Mouse (Mus musculus) MEL (cell line): ENCODE measurements around the gene Pdzd8. TPM values are rescaled to one million over a fixed set of nuclear protein-coding genes. Genes with fewer than 3 reads are reported as not detected.

Experiments used
- DNase-seq: peaks from one replicate; pipeline ENCODE4 v3.0.0; 2011; ENCODE audit warnings: low read depth, low spot score
- H3K27ac ChIP-seq: 2 replicates; pipeline ENCODE4 v1.5.1; 2012; ENCODE audit warnings: low read depth, mild to moderate bottlenecking, control low read depth, low read length, moderate library complexity; ENCODE audit not compliant: control insufficient read depth
- H3K27me3 ChIP-seq, 2 experiments: fragments of 150-350 bp in 1 of 2; sonication (generic) in 1 of 2; 2 replicates each; pipeline ENCODE4 v1.6.1; 2012; ENCODE audit warnings: low read length in 2 of 2, mild to moderate bottlenecking in 2 of 2, improper control_type of control experiment in 1 of 2, moderate library complexity in 1 of 2; ENCODE audit not compliant: insufficient read depth in 2 of 2, control insufficient read depth in 1 of 2
- H3K36me3 ChIP-seq, 2 experiments: 2 replicates each; pipeline ENCODE4 v1.6.1; 2012 to 2014; ENCODE audit warnings: low read length in 2 of 2, improper control_type of control experiment in 1 of 2, inconsistent platforms in 1 of 2, mild to moderate bottlenecking in 1 of 2; ENCODE audit not compliant: insufficient read depth in 2 of 2, control insufficient read depth in 1 of 2
- H3K4me1 ChIP-seq, 2 experiments: fragments of 150-350 bp in 1 of 2; sonication (generic) in 1 of 2; 2 replicates each; pipeline ENCODE4 v1.6.1; 2012; ENCODE audit warnings: low read length in 2 of 2, improper control_type of control experiment in 1 of 2, mild to moderate bottlenecking in 1 of 2; ENCODE audit not compliant: insufficient read depth in 2 of 2, control insufficient read depth in 1 of 2
- H3K4me3 ChIP-seq, 2 experiments: fragments of 150-350 bp in 1 of 2; sonication (generic) in 1 of 2; 2 replicates each; pipeline ENCODE4 v1.5.1; 2012; ENCODE audit warnings: low read depth in 2 of 2, low read length in 2 of 2, mild to moderate bottlenecking in 2 of 2, moderate library complexity in 2 of 2, control low read depth in 1 of 2, improper control_type of control experiment in 1 of 2; ENCODE audit not compliant: control insufficient read depth in 1 of 2, insufficient read depth in 1 of 2
- H3K79me2 ChIP-seq: 2 replicates; pipeline ENCODE4 v1.6.1; 2012; ENCODE audit warnings: mild to moderate bottlenecking, low read length, moderate library complexity; ENCODE audit not compliant: control insufficient read depth, poor library complexity, insufficient read depth
- H3K9ac ChIP-seq: 2 replicates; pipeline ENCODE4 v1.6.1; 2012; ENCODE audit warnings: low read depth, mild to moderate bottlenecking, control low read depth, low read length, moderate library complexity; ENCODE audit not compliant: control insufficient read depth, poor library complexity, severe bottlenecking
- H3K9me3 ChIP-seq: fragments of 150-350 bp; sonication (generic); replicated peaks from 2 replicates; pipeline ENCODE4 v1.6.1; 2012; ENCODE audit warnings: mild to moderate bottlenecking, low read length, improper control_type of control experiment, moderate library complexity; ENCODE audit not compliant: insufficient read depth
- BHLHE40 ChIP-seq: IDR thresholded peaks from 2 replicates; pipeline ENCODE4 v1.6.1; 2012; ENCODE audit warnings: low read depth, mild to moderate bottlenecking, inconsistent platforms, low read length, improper control_type of control experiment, borderline replicate concordance
- CHD1 ChIP-seq: IDR thresholded peaks from 2 replicates; pipeline ENCODE4 v1.6.1; 2012; ENCODE audit warnings: low read depth, mild to moderate bottlenecking, inconsistent platforms, low read length, improper control_type of control experiment
- CTCF ChIP-seq, 3 experiments: IDR thresholded peaks in 2 of 3; conservative IDR thresholded peaks in 1 of 3; 2 replicates each; pipeline ENCODE4 v1.5.1; 2011 to 2012; ENCODE audit warnings: low read length in 3 of 3, low read depth in 2 of 3, mild to moderate bottlenecking in 2 of 3, improper control_type of control experiment in 1 of 3, inconsistent platforms in 1 of 3, mixed read lengths in 1 of 3, moderate library complexity in 1 of 3; ENCODE audit not compliant: control insufficient read depth in 1 of 3, insufficient read depth in 1 of 3, poor library complexity in 1 of 3, severe bottlenecking in 1 of 3
- ELF1 ChIP-seq: IDR thresholded peaks from 2 replicates; pipeline ENCODE4 v1.6.1; 2014; ENCODE audit warnings: low read depth, mild to moderate bottlenecking, inconsistent platforms, low read length, improper control_type of control experiment, moderate library complexity
- EP300 ChIP-seq, 2 experiments: IDR thresholded peaks; 2 replicates each; pipeline ENCODE4 v1.6.1; 2011; ENCODE audit warnings: improper control_type of control experiment in 2 of 2, low read length in 2 of 2, low read depth in 1 of 2, mild to moderate bottlenecking in 1 of 2
- ETS1 ChIP-seq: IDR thresholded peaks from 2 replicates; pipeline ENCODE4 v1.6.1; 2012; ENCODE audit warnings: low read depth, mild to moderate bottlenecking, inconsistent platforms, low read length, improper control_type of control experiment, moderate library complexity
- GATA1 ChIP-seq: IDR thresholded peaks from 2 replicates; pipeline ENCODE4 v1.6.1; 2011; ENCODE audit warnings: low read depth, low read length, improper control_type of control experiment
- HCFC1 ChIP-seq: IDR thresholded peaks from 2 replicates; pipeline ENCODE4 v1.6.1; 2012; ENCODE audit warnings: low read depth, mild to moderate bottlenecking, inconsistent platforms, low read length, improper control_type of control experiment, moderate library complexity
- JUND ChIP-seq: IDR thresholded peaks from 2 replicates; pipeline ENCODE4 v1.6.1; 2011; ENCODE audit warnings: low read depth, mild to moderate bottlenecking, improper control_type of control experiment, low read length
- KAT2A ChIP-seq: conservative IDR thresholded peaks from 2 replicates; pipeline ENCODE4 v1.6.1; 2012; ENCODE audit warnings: low read depth, low read length, improper control_type of control experiment, inconsistent platforms
- MAFK ChIP-seq: IDR thresholded peaks from 2 replicates; pipeline ENCODE4 v1.6.1; 2011; ENCODE audit warnings: low read depth, mild to moderate bottlenecking, low read length, improper control_type of control experiment, borderline replicate concordance
- MAX ChIP-seq: IDR thresholded peaks from 2 replicates; pipeline ENCODE4 v1.6.1; 2011; ENCODE audit warnings: low read length, improper control_type of control experiment
- MAZ ChIP-seq: IDR thresholded peaks from 2 replicates; pipeline ENCODE4 v1.6.1; 2012; ENCODE audit warnings: low read depth, mild to moderate bottlenecking, inconsistent platforms, low read length, improper control_type of control experiment
- MEF2A ChIP-seq: IDR thresholded peaks from 2 replicates; pipeline ENCODE4 v1.6.1; 2014; ENCODE audit warnings: low read depth, mild to moderate bottlenecking, inconsistent platforms, low read length, improper control_type of control experiment; ENCODE audit not compliant: poor library complexity, insufficient replicate concordance, severe bottlenecking; ENCODE audit errors: extremely low read depth
- MXI1 ChIP-seq: IDR thresholded peaks from 2 replicates; pipeline ENCODE4 v1.6.1; 2011; ENCODE audit warnings: mild to moderate bottlenecking, low read depth, low read length, improper control_type of control experiment
- MYB ChIP-seq: IDR thresholded peaks from 2 replicates; pipeline ENCODE4 v1.6.1; 2011; ENCODE audit warnings: mild to moderate bottlenecking, low read depth, low read length, improper control_type of control experiment
- MYC ChIP-seq: IDR thresholded peaks from 2 replicates; pipeline ENCODE4 v1.6.1; 2011; ENCODE audit warnings: low read depth, mild to moderate bottlenecking, low read length, improper control_type of control experiment, moderate library complexity
- POLR2AphosphoS2 ChIP-seq: IDR thresholded peaks from 2 replicates; pipeline ENCODE4 v1.6.1; 2011; ENCODE audit warnings: low read length, improper control_type of control experiment
- RAD21 ChIP-seq: IDR thresholded peaks from 2 replicates; pipeline ENCODE4 v1.6.1; 2011; ENCODE audit warnings: mild to moderate bottlenecking, low read depth, low read length, improper control_type of control experiment
- RCOR1 ChIP-seq: IDR thresholded peaks from 2 replicates; pipeline ENCODE4 v1.6.1; 2012; ENCODE audit warnings: low read depth, mild to moderate bottlenecking, inconsistent platforms, low read length, improper control_type of control experiment
- SIN3A ChIP-seq: IDR thresholded peaks from 2 replicates; pipeline ENCODE4 v1.6.1; 2012; ENCODE audit warnings: low read length, improper control_type of control experiment, inconsistent platforms
- SMC3 ChIP-seq: IDR thresholded peaks from 2 replicates; pipeline ENCODE4 v1.6.1; 2011; ENCODE audit warnings: low read depth, low read length, improper control_type of control experiment
- TAL1 ChIP-seq: IDR thresholded peaks from 2 replicates; pipeline ENCODE4 v1.6.1; 2012; ENCODE audit warnings: mild to moderate bottlenecking, inconsistent platforms, low read length, moderate library complexity, mixed read lengths
- TBP ChIP-seq: IDR thresholded peaks from 2 replicates; pipeline ENCODE4 v1.8.0; 2011; ENCODE audit warnings: low read depth, low read length, improper control_type of control experiment
- TCF12 ChIP-seq: IDR thresholded peaks from 2 replicates; pipeline ENCODE4 v1.6.1; 2014; ENCODE audit warnings: low read depth, mild to moderate bottlenecking, inconsistent platforms, low read length, improper control_type of control experiment, moderate library complexity
- ZKSCAN1 ChIP-seq: IDR thresholded peaks from 2 replicates; pipeline ENCODE4 v1.6.1; 2012; ENCODE audit warnings: low read depth, mild to moderate bottlenecking, inconsistent platforms, low read length, improper control_type of control experiment, moderate library complexity
- ZMIZ1 ChIP-seq: IDR thresholded peaks from 2 replicates; pipeline ENCODE4 v1.6.1; 2012; ENCODE audit warnings: low read depth, mild to moderate bottlenecking, inconsistent platforms, low read length, improper control_type of control experiment, moderate library complexity
- ZNF384 ChIP-seq: IDR thresholded peaks from 2 replicates; pipeline ENCODE4 v1.6.1; 2012; ENCODE audit warnings: low read depth, mild to moderate bottlenecking, inconsistent platforms, low read length, improper control_type of control experiment
- polyA plus RNA-seq, 2 experiments: library from polyadenylated mRNA; stranded (reverse) in 1 of 2; unstranded in 1 of 2; fragments of >175 nt in 1 of 2; fragments of >200 nt in 1 of 2; gene quantifications; 2 replicates each; pipeline versions ENCODE4 v1.2.1 to v1.2.4; 2012; ENCODE audit warnings: low replicate concordance in 2 of 2, low read depth in 1 of 2; ENCODE audit not compliant: insufficient read length in 2 of 2, insufficient read depth in 1 of 2, missing spikeins in 1 of 2
- total RNA-seq: library from RNA; depleted of rRNA; stranded (reverse); fragments of 300-350 nt; gene quantifications from 2 replicates; pipeline ENCODE4 v1.2.3, GENCODE M21; 2012

Pdzd8 gene
- total and polyA plus RNA-seq, 3 experiments, result 46.4 to 137 (median 49.8) TPM

GRCm38 (mm10) chr19:59330816-59331225 is 14.8 kb downstream of the Pdzd8 start:
- no peaks in the 10 kb centered on the region for H3K27me3 ChIP-seq
- H3K27ac ChIP-seq, result no peak overlapping the region
- H3K4me1 ChIP-seq, result peaks cover 18 to 64% of the 10 kb centered on the region in 2 experiments
- no peak overlapping the region for H3K4me3 ChIP-seq
- H3K79me2 ChIP-seq, result peaks cover 57% of the 10 kb centered on the region
- no peak overlapping the region for H3K9ac ChIP-seq
- H3K36me3 ChIP-seq, result peaks cover 71 to 76% of the 10 kb centered on the region in 2 experiments
- DNase-seq, result peak; percentile 82
- H3K9me3 ChIP-seq, result no peaks in the 10 kb centered on the region
- TF ChIP-seq TAL1, result peak; percentile 96
- TF ChIP-seq RCOR1, result peak; percentile 90
- no peak for TF ChIP-seq TBP
- no peak for TF ChIP-seq RAD21
- peak; percentile 64 for TF ChIP-seq HCFC1
- peak; percentile 82 for TF ChIP-seq MAX
- TF ChIP-seq POLR2AphosphoS2, result peak; percentile 55; the same call in 1 of the 2 replicates
- TF ChIP-seq EP300 (IDR thresholded peaks at IDR 0.05; ENCODE audit: low read depth in 1 of 2, low read length in 2 of 2), result peak; percentile 95 to 97
- TF ChIP-seq BHLHE40, result 0 out of 2 replicates have a peak, but pooled peaks have one; percentile 40
- 0 out of 2 replicates have a peak, but pooled peaks have one; percentile 6 for TF ChIP-seq SMC3
- peak; percentile 72 for TF ChIP-seq ZMIZ1
- no peak for TF ChIP-seq JUND
- peak; percentile 95 for TF ChIP-seq MXI1
- TF ChIP-seq GATA1, result peak; percentile 94
- TF ChIP-seq KAT2A, result peak; percentile 44
- TF ChIP-seq ZNF384, result no peak
- peak; percentile 94 for TF ChIP-seq ETS1
- peak; percentile 92 for TF ChIP-seq SIN3A
- peak; percentile 82; the same call in 1 of the 2 replicates for TF ChIP-seq MAFK
- 0 out of 2 replicates have a peak, but pooled peaks have one; percentile 6 for TF ChIP-seq ZKSCAN1
- no peak for TF ChIP-seq MAZ
- TF ChIP-seq CHD1, result peak; percentile 81; the same call in 1 of the 2 replicates
- 0 out of 2 replicates have a peak, but pooled peaks have one; percentile 35 for TF ChIP-seq ELF1
- peak; percentile 48; the same call in 1 of the 2 replicates for TF ChIP-seq MYB
- no peak for TF ChIP-seq CTCF (IDR thresholded peaks at IDR 0.05 in 2 of 3, conservative IDR thresholded peaks at IDR 0.05 in 1 of 3; ENCODE audit: control insufficient read depth in 1 of 3, insufficient read depth in 1 of 3, low read depth in 2 of 3, low read length in 3 of 3, poor library complexity in 1 of 3, severe bottlenecking in 1 of 3)
- TF ChIP-seq TCF12, result peak; percentile 95
- peak; percentile 66; the same call in 1 of the 2 replicates for TF ChIP-seq MEF2A
- TF ChIP-seq MYC, result peak; percentile 71; the same call in 1 of the 2 replicates
